Mouse (Mus musculus): ENCODE results near the gene Top2b. TPM values are rescaled to one million over a fixed set of nuclear protein-coding genes. Genes with fewer than 3 reads are reported as not detected.

Top2b gene
- polyA plus RNA-seq, 1 experiment, result 14.9 TPM

- TF ChIP-seq POLR2AphosphoS2 (IDR thresholded peaks at IDR 0.05; ENCODE audit: insufficient read length, low read depth) (no peak), TCF12 (IDR thresholded peaks at IDR 0.05; ENCODE audit: insufficient read depth, poor library complexity, severe bottlenecking) (no peak), POLR2A (IDR thresholded peaks at IDR 0.05; ENCODE audit: insufficient read length, low read depth) (no peak), REST (IDR thresholded peaks at IDR 0.05; ENCODE audit: insufficient read depth, insufficient read length) (no peak), MAX (IDR thresholded peaks at IDR 0.05; ENCODE audit: low read depth) (no peak), MYOG (IDR thresholded peaks at IDR 0.05; ENCODE audit: control insufficient read depth in 1 of 3, insufficient read depth in 1 of 3, insufficient read length in 2 of 3, low read depth in 2 of 3) (no peak), TCF3 (IDR thresholded peaks at IDR 0.05; ENCODE audit: insufficient read length, low read depth) (no peak), E2F4 (IDR thresholded peaks at IDR 0.05; ENCODE audit: insufficient read depth) (no peak), MYOD1 (IDR thresholded peaks at IDR 0.05; ENCODE audit: control insufficient read depth in 1 of 3, insufficient read length in 2 of 3, low read depth in 2 of 3) (no peak)
- no peaks in the 10 kb centered on the region for H3K27me3 ChIP-seq (ENCODE audit: control insufficient read depth, insufficient read depth, insufficient read length)
These were observed 118.8 kb downstream of the Top2b start for GRCm38 (mm10) chr14:16483656-16484380.

More at GRCm38 (mm10) chr14:16483656-16484380, 118.8 kb downstream of the Top2b start:
- Histone ChIP-seq H3K79me2 (ENCODE audit: control insufficient read depth, insufficient read depth) (no peaks in the 10 kb centered on the region), H3ac (ENCODE audit: control insufficient read depth, insufficient read length) (no peak overlapping the region), H3K36me3 (ENCODE audit: control insufficient read depth, insufficient read depth) (no peaks in the 10 kb centered on the region), H3K4me2 (ENCODE audit: low read depth) (no peak overlapping the region), H3K4me3 (no peak overlapping the region)

Other genes with a start within 250 kb of the Top2b start
- gene Ngly1, start 115.9 kb upstream of the Top2b start, polyA plus RNA-seq (2012; fragmentation: generic; extraction: Trizol), result 8.0 TPM
- gene Oxsm, start 115.4 kb upstream of the Top2b start, polyA plus RNA-seq (2012; fragmentation: generic; extraction: Trizol), result 3.7 TPM

Data from myocyte (in vitro differentiated cells).